Mouse (Mus musculus) lung, embryonic 14.5 days (tissue): ENCODE measurements around the gene Cry2. TPM values are rescaled to one million over a fixed set of nuclear protein-coding genes. Genes with fewer than 3 reads are reported as not detected.

Experiments
- ATAC-seq: fragments of 200-750 bp; cut with Nextera tagmentation; 2 replicates; pipeline ENCODE4 v1.8.0; 2017; ENCODE audit warnings: mild to moderate bottlenecking, moderate TSS enrichment, moderate library complexity; ENCODE audit not compliant: insufficient read depth
- DNase-seq: peaks from one replicate; pipeline ENCODE4 v3.0.0-alpha.2; 2015
- H3K27ac ChIP-seq: fragments of 300-500 bp; sonication (generic); 2 replicates; pipeline ENCODE4 v1.5.1; 2014; ENCODE audit warnings: low read depth, mild to moderate bottlenecking, moderate library complexity
- H3K27me3 ChIP-seq: fragments of 300-500 bp; sonication (generic); 2 replicates; pipeline ENCODE4 v1.6.1; 2014; ENCODE audit warnings: low read length, control low read depth; ENCODE audit not compliant: insufficient read depth
- H3K36me3 ChIP-seq: fragments of 300-500 bp; sonication (generic); 2 replicates; pipeline ENCODE4 v1.6.1; 2014; ENCODE audit warnings: control low read depth; ENCODE audit not compliant: insufficient read depth
- H3K4me1 ChIP-seq: fragments of 300-500 bp; sonication (generic); 2 replicates; pipeline ENCODE4 v1.6.1; 2014; ENCODE audit warnings: antibody characterized with exemption, control low read depth; ENCODE audit not compliant: insufficient read depth
- H3K4me2 ChIP-seq: fragments of 300-500 bp; sonication (generic); 2 replicates; pipeline ENCODE4 v1.6.1; 2014; ENCODE audit warnings: mild to moderate bottlenecking
- H3K4me3 ChIP-seq: fragments of 300-500 bp; sonication (generic); 2 replicates; pipeline ENCODE4 v1.5.1; 2014; ENCODE audit warnings: low read depth, low read length
- H3K9ac ChIP-seq: fragments of 300-500 bp; sonication (generic); 2 replicates; pipeline ENCODE4 v1.6.1; 2014
- H3K9me3 ChIP-seq: fragments of 300-500 bp; sonication (generic); 2 replicates; pipeline ENCODE4 v1.6.1; 2016; ENCODE audit warnings: low read depth, low read length, control low read depth
- CTCF ChIP-seq: IDR thresholded peaks from 2 replicates; pipeline ENCODE4 v1.5.1; 2016; ENCODE audit warnings: antibody characterized with exemption, low read depth
- WGBS: fragments of 180-500 bp; shearing (Covaris S2); extraction: QIAGEN DNeasy Blood & Tissue Kit; methylation state at CpG from one replicate; pipeline ENCODE4 v1.1.7; 2014; 5-methylcytosine and 5-hydroxymethylcytosine counted together
- polyA plus RNA-seq: library from polyadenylated mRNA; unstranded; fragments of >200 nt; fragmentation: Nextera tagmentation; extraction: Ambion mirVana; gene quantifications from 2 replicates; pipeline ENCODE4 v1.2.1, GENCODE M21; 2014

Cry2 gene
- polyA plus RNA-seq, 1 experiment from 2014 or later = 22.0 TPM

DNA sequence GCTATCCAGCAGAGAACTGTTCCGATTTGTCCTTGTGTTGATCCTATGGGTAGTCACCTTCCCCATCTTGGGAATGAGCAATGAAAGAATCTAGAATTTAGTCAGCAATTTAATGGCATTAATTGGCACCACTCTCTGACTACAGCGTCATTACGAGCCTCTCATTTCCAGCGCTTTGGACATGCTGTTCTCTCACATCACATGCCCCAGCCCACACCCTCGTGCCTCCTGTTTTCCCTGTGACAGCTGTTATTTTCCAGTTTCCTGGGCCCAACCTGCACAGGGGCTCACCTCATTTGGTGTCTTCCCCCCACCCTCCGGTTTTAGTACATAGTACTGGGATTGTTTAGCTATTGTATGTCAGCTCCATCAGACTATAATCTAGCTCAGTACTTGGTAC lies 1.2 kb upstream of the Cry2 start:
- ATAC-seq (no peak), DNase-seq (no peak)
- no peaks in the 10 kb centered on the region for H3K9me3 ChIP-seq
- WGBS = 47% methylated on average over 6 of the region's 6 CpGs
- no peaks in the 10 kb centered on the region for H3K36me3 ChIP-seq
- TF ChIP-seq CTCF = no peak
- no peak overlapping the region for H3K27ac ChIP-seq
- H3K4me3 ChIP-seq = 0 out of 2 replicates have a peak overlapping the region, but pooled peaks have one; percentile 85
- H3K4me2 ChIP-seq = peak overlapping the region; percentile 83
- no peaks in the 10 kb centered on the region for H3K27me3 ChIP-seq
- H3K4me1 ChIP-seq = peaks cover 20% of the 10 kb centered on the region
- peak overlapping the region; percentile 40 for H3K9ac ChIP-seq

DNA sequence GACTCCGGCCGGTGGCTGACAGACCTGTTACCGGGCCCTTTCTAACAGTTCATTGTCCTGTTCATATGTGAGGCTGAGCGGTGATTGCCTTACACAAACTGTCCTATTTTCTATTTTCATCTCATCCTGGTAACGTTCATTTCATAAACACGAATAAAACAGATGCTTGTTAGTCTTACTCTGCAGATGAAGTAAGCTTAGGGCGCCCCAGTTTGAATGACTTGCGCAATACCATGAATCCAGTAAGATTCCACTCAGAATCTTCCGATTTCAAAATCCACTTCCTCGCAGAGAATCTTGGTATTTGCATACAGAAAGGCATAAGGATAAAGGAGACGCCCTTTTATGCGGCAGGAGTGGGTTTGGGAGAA lies 517 bp upstream of the Cry2 start:
- Histone ChIP-seq H3K9me3 (no peaks in the 10 kb centered on the region), H3K36me3 (no peaks in the 10 kb centered on the region), H3K27ac (peak overlapping the region; percentile 26), H3K4me2 (peak overlapping the region; percentile 83), H3K4me3 (peak overlapping the region; percentile 85), H3K27me3 (no peaks in the 10 kb centered on the region), H3K4me1 (peaks cover 20% of the 10 kb centered on the region), H3K9ac (peak overlapping the region; percentile 40)
- ATAC-seq (no peak), DNase-seq (peak; percentile 55)
- 5% methylated on average over 12 of the region's 12 CpGs for WGBS
- no peak for TF ChIP-seq CTCF

- no peak for ATAC-seq
- peak overlapping the region; percentile 85 for H3K4me3 ChIP-seq
- no peak for TF ChIP-seq CTCF
- H3K4me1 ChIP-seq = peaks cover 29% of the 10 kb centered on the region
- H3K9me3 ChIP-seq = no peaks in the 10 kb centered on the region
- H3K27ac ChIP-seq = peak overlapping the region; percentile 68; the same call in 1 of the 2 replicates
- peak overlapping the region; percentile 83 for H3K4me2 ChIP-seq
- 24% methylated on average over 17 of the region's 17 CpGs for WGBS
- DNase-seq = peak; percentile 72
- no peaks in the 10 kb centered on the region for H3K36me3 ChIP-seq
- H3K9ac ChIP-seq = peak overlapping the region; percentile 80
- no peaks in the 10 kb centered on the region for H3K27me3 ChIP-seq
These were observed 1.2 kb downstream of the Cry2 start for GRCm38 (mm10) chr2:92432299-92433295.

- Histone ChIP-seq H3K4me3 (peak overlapping the region; percentile 85), H3K9ac (peak overlapping the region; percentile 41), H3K4me1 (peaks cover 36% of the 10 kb centered on the region), H3K27me3 (no peaks in the 10 kb centered on the region), H3K27ac (peak overlapping the region; percentile 68), H3K4me2 (peak overlapping the region; percentile 83), H3K9me3 (no peaks in the 10 kb centered on the region), H3K36me3 (peaks cover 1% of the 10 kb centered on the region; the same call in 1 of the 2 replicates)
- TF ChIP-seq CTCF = no peak
- 30% methylated on average over 11 of the region's 11 CpGs for WGBS
- ATAC-seq (no peak), DNase-seq (no peak)
These were observed 2.1 kb downstream of the Cry2 start for GRCm38 (mm10) chr2:92431611-92432179.

- H3K9me3 ChIP-seq = no peaks in the 10 kb centered on the region
- H3K4me1 ChIP-seq = peaks cover 41% of the 10 kb centered on the region
- peak overlapping the region; percentile 85 for H3K4me3 ChIP-seq
- DNase-seq (peak; percentile 69), ATAC-seq (peak; percentile 17; the same call in 1 of the 2 replicates)
- TF ChIP-seq CTCF = peak; percentile 26; the same call in 1 of the 2 replicates
- peak overlapping the region; percentile 68; the same call in 1 of the 2 replicates for H3K27ac ChIP-seq
- 50% methylated on average over 21 of the region's 21 CpGs for WGBS
- H3K27me3 ChIP-seq = no peaks in the 10 kb centered on the region
- H3K9ac ChIP-seq = peak overlapping the region; percentile 41; the same call in 1 of the 2 replicates
- H3K36me3 ChIP-seq = peaks cover 6% of the 10 kb centered on the region; the same call in 1 of the 2 replicates
- peak overlapping the region; percentile 83 for H3K4me2 ChIP-seq
These were observed 2.9 kb downstream of the Cry2 start for GRCm38 (mm10) chr2:92430723-92431541.

- Histone ChIP-seq H3K4me1 (peaks cover 45% of the 10 kb centered on the region), H3K9me3 (no peaks in the 10 kb centered on the region), H3K27ac (peak overlapping the region; percentile 0; the same call in 1 of the 2 replicates), H3K27me3 (no peaks in the 10 kb centered on the region), H3K4me2 (no peak overlapping the region), H3K4me3 (no peak overlapping the region), H3K9ac (no peak overlapping the region), H3K36me3 (peaks cover 14% of the 10 kb centered on the region; the same call in 1 of the 2 replicates)
- TF ChIP-seq CTCF = no peak
- WGBS = 50% methylated on average over 2 of the region's 2 CpGs
- no peak for DNase-seq
- no peak for ATAC-seq
These were observed 3.8 kb downstream of the Cry2 start for GRCm38 (mm10) chr2:92430089-92430488.
